Mouse (Mus musculus) liver, adult 10 weeks (tissue): ENCODE data around the gene Ficd. TPM values are rescaled to one million over a fixed set of nuclear protein-coding genes. Genes with fewer than 3 reads are reported as not detected.

ENCODE experiments used
- polyA plus RNA-seq: library from polyadenylated mRNA; stranded (reverse); fragments of 350-450 nt; fragmentation: Illumina TruSeq; extraction: RNeasy Lipid Tissue Mini Kit (QIAGEN cat#74804); gene quantifications from one replicate; pipeline ENCODE4 v1.2.3, GENCODE M21; 2014; ENCODE audit warnings: low read depth, low replicate concordance

The Ficd gene
- 2.6 TPM for polyA plus RNA-seq

DNA sequence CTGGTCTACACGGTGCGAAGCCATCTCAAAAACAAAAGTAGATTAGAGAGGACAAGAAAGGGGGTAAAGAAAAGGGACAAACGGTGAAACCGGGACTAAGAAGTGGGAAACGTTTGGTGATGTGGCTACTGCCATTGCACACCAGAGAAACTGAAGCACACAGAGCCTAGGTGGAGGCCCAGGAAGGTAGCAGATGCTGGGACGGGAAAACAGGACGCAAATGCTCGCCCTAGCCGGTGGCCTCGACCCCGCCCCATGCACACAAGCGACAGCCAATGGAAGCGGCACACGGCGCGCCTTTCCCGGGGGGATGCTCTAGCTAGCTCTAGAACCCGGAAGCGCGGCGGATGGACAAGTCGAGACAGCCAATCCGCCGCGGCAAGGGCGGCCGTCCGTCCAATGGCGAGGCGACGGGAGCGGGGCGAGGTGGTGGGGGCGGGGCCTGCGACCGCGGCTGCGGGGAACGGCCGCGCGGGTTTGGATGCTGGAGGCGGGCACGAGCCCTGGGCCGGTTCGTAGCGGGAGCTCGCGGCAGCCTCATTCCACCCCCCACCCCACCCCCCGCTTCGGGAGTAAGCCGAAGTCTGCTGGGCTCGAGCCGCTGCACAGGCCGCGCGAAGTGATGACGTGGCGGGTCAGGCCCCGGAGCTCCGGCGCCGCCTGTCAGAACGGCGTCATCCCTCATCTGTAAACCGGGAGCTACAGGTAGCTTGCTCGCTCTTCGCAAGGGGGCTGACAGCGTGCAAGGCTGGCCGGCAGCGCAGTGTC, at the start of gene Ficd:
Gene Ficd, plus strand, starts transcription at position 459 of the 768 bp plus-strand sequence.

GRCm38 (mm10) chr5:113724446-113724845, 11.2 kb upstream of the Ficd start, which contains the start of gene 1700069L16Rik:
1700069L16Rik (minus strand) TSS chr5:113724772.

GRCm38 (mm10) chr5:113772450-113772895, 36.9 kb downstream of the Ficd start, which contains the start of the genes Sart3 and Iscu:
Sart3 (minus strand) TSS chr5:113772510.
Iscu (plus strand) TSS chr5:113772748.

Other genes with a start within 250 kb of the Ficd start
- not detected for gene Wscd2, start 245.5 kb upstream of the Ficd start, polyA plus RNA-seq
- gene Cmklr1, start 85.4 kb upstream of the Ficd start, polyA plus RNA-seq, result 0.64 TPM
- gene 1700069L16Rik, start 11.0 kb upstream of the Ficd start, polyA plus RNA-seq, result not detected
- 1.1 TPM for gene Sart3, start 36.7 kb downstream of the Ficd start, polyA plus RNA-seq
- gene Iscu, start 36.9 kb downstream of the Ficd start, polyA plus RNA-seq, result 34.2 TPM
- gene Tmem119, start 64.7 kb downstream of the Ficd start, polyA plus RNA-seq, result not detected
- 0.40 TPM for gene Selplg, start 96.8 kb downstream of the Ficd start, polyA plus RNA-seq
- gene Coro1c, start 173.0 kb downstream of the Ficd start, polyA plus RNA-seq, result 6.1 TPM